Mouse (Mus musculus): ENCODE data around the gene Zfp644. TPM values are rescaled to one million over a fixed set of nuclear protein-coding genes. Genes with fewer than 3 reads are reported as not detected.

Gene Zfp644
- polyA plus RNA-seq (2021; fragmentation: Nextera tagmentation) = 40.1 and 40.8 TPM in 2 replicates
- long read RNA-seq, experiment 1, transcript Zfp644-203 (4 exons, 1,915 nt) = major isoform, 6 of 50 reads
- long read RNA-seq, experiment 1, partial matches to known transcripts = 20 of 50 reads
- long read RNA-seq, experiment 1, other reads (novel, unspliced or antisense) = 18 of 50 reads
- long read RNA-seq, experiment 2, transcript Zfp644-213 (3 exons, 1,210 nt) = major isoform, 5 of 37 reads
- long read RNA-seq, experiment 2, partial matches to known transcripts = 12 of 37 reads
- long read RNA-seq, experiment 2, other reads (novel, unspliced or antisense) = 18 of 37 reads

DNA sequence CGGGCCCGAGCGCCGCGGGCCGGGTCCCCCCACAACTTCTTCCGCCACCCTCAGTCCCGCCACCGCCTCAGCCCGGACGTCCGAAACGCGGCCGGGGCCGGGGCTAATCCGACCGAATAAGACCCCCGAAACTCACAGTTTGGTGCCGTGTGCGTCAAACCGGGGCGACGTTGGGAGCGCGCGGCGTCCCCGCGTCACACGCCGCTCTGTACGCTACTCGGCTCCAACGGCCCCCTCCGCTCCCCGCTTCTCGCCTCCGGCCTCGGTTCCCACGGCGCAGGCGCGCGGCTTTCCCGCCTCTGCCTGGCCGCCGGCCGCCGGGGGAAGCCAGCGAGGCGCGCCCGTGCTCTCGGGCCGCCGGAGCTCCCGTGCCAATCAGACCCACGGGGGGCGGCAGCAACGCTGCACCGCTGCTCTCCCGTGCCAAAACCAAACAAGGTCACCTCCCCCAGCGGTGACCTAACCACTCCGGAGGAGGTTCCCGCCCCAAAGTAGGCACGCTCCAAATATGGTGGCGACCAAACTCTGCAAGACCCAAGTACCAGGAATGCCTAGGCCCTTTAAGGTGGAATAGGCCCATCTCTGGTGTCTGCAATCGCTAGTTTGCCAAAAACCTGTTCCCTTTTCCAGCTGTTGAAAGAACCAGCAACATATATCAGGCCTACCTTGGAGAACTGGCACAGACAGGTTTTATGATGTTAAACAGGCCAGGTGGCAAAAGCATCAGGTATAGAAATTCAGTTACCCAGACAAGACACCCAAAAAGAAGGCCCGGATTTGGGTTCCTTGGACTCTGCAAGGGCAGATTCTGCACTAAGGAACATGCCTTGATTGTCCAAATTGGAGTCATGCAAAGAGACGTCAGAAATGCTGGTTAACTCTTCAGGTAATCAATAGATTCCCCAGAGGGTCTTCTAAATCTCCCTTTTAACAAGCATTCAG lies at the start of gene Zfp644:
Zfp644 (minus strand) TSS at position 892 of the 942 bp plus-strand sequence.

DNA sequence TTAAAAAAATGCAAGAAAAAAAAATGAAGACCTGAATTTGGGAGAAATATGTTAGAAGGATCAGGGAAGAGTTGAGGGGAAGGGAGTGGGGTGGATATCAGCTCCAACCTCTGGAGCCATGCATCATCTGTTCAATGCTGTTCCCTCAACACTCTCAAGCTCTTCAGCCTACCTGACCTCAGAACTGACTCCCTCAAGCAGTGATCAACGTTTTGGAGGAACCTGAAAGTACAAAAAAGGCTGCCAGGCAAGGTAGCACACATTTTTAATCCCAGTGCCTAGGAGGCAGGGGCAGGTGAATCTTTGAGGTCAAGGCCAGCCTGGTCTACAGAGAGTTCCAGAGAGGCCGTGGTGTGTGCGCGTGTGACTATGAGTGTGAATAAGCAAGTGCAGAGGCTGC lies 88.3 kb downstream of the Zfp644 start, which contains the start of gene Gm17304:
Gm17304 (plus strand) TSS at position 301 of the 400 bp plus-strand sequence.

Other genes with a start within 250 kb of the Zfp644 start
- 0.13 and 0.21 TPM in 2 replicates for gene Barhl2, start 239.1 kb downstream of the Zfp644 start, polyA plus RNA-seq (2021; fragmentation: Nextera tagmentation)
- not detected in 2 replicates for gene Gm17304, start 88.2 kb downstream of the Zfp644 start, polyA plus RNA-seq (2021; fragmentation: Nextera tagmentation)
- 0.29 and 0.48 TPM in 2 replicates for gene Hfm1, start 229.0 kb upstream of the Zfp644 start, polyA plus RNA-seq (2021; fragmentation: Nextera tagmentation)

All from left cerebral cortex, adult 6 months (tissue).